Mouse (Mus musculus): ENCODE data around the gene Cyp1a1.

DNA sequence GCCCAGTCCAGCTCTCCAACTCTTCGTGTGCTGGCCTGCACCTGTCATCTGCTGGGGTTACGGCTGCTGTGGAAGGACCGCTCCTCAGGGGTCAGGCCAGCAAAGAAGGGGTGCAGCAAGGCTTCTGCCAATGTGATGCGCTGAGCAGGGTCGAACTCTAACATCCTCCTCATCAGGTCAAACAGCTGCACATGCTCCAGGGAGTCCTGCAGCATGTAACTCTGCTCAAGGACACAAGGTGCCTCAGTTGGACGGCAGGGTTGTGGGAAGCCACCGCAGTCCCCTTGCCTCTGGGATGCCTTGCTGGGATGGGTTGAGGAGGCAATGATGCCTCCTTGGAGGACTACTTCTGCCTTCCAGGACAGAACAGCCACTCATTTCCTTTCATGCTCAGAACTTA is 63.2 kb downstream of the Cyp1a1 start:
- TF ChIP-seq POLR2A (IDR thresholded peaks at IDR 0.05; ENCODE audit: insufficient read depth, low read length): no peak
- no peak for TF ChIP-seq EP300 (IDR thresholded peaks at IDR 0.05; ENCODE audit: insufficient read depth, low read depth, low read length)
- no peak for TF ChIP-seq CTCF (IDR thresholded peaks at IDR 0.05; ENCODE audit: low read depth, low read length)
